Mouse (Mus musculus) cerebellum, adult 2 months (tissue): Measurements from ENCODE around the gene Tgfbi.

ENCODE experiments used
- CTCF ChIP-seq: fragments of 200-500 bp; IDR thresholded peaks from 2 replicates; pipeline ENCODE4 v1.5.1; 2011; ENCODE audit warnings: low read depth, mild to moderate bottlenecking, control low read depth, low read length, moderate library complexity, borderline replicate concordance; ENCODE audit not compliant: insufficient read depth
- POLR2A ChIP-seq: fragments of 200-500 bp; IDR thresholded peaks from 2 replicates; pipeline ENCODE4 v1.6.1; 2011; ENCODE audit warnings: low read length, control low read depth, borderline replicate concordance; ENCODE audit not compliant: insufficient read depth

DNA sequence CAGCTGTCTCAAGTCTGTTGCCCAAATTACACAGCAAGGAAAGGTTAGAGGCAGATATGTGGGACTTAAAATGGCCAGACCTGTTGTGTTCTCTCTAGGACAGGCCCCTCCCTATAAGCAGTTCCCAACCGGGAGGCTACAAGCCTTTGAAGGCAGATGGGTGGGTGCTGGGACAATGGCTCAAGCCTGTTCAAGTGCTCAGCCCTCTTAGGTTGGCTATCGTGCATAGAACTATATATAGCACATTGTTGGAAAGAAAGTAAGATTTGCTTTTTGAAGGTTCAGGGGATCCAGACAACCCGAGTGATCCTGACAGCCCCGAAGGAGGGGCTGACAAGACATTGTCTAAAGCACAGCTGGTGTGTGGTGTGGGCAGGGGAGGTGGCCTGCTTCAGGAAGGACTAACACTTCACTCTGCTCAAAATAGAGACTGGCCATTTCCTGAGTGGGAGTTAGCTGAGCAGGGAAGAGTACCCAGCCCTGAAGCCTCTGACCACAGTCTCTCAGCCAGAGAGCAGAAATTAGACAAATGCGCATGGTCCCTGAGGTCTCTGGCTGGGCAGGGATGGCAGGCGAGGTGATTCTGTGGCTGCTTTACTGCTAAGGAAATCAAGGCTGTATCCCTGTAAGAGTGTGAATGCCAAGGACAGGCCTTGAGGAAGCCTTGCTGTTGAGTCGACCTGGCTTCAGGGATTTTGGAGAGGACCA, 52.7 kb downstream of the Tgfbi start:
- no peak for TF ChIP-seq POLR2A
- TF ChIP-seq CTCF: no peak
